Mouse (Mus musculus): ENCODE measurements around the gene Col23a1.

GRCm38 (mm10) chr11:51629651-51630314 is 340.1 kb downstream of the Col23a1 start:
- TF ChIP-seq CTCF (IDR thresholded peaks at IDR 0.05; ENCODE audit: extremely low read depth, insufficient read length, insufficient replicate concordance, low read depth, low read length) (no peak), POLR2A (IDR thresholded peaks at IDR 0.05; ENCODE audit: low read depth, low read length) (no peak)
